Mouse (Mus musculus) megakaryocyte-erythroid progenitor cell, adult 5-6 weeks (primary cell): ENCODE data around the gene Igf1. TPM values are rescaled to one million over a fixed set of nuclear protein-coding genes. Genes with fewer than 3 reads are reported as not detected.

Experiments
- ATAC-seq: replicated peaks from 2 replicates; pipeline ENCODE4 v1.8.0; 2016; ENCODE audit warnings: mild to moderate bottlenecking, inconsistent platforms; ENCODE audit not compliant: severe bottlenecking, poor library complexity, low FRiP score, low TSS enrichment
- total RNA-seq, 2 experiments: library from RNA; stranded (forward) in 1 of 2; stranded (reverse) in 1 of 2; fragments of 200-1000, 215-1000 nt in 1 of 2; fragments of >200 nt in 1 of 2; fragmentation: Nextera tagmentation in 1 of 2; gene quantifications; 2 replicates each; pipeline ENCODE4 v1.2.3; 2014 to 2017

The Igf1 gene
- total RNA-seq, 2 experiments from 2014 or later: not detected

DNA sequence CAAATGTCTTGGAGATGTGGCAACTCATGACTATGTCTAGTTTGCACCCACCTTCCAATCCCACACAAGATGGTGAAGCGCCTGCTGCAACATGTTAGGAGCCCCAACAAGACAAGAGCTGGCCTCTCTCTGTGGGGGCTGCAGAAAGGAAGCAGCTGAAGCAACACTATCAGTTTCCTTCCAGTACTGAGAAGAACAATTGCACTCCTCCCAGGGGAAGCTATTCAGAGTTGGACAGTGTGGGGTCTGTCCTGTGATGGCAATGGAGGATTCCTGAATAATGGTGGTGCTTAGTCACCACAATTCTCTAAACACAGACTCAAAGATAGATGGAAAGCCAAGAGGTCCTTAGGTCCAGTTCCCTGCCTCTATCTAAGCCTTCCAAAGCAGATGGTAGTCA lies 35.2 kb downstream of the Igf1 start:
- ATAC-seq: no peak

DNA sequence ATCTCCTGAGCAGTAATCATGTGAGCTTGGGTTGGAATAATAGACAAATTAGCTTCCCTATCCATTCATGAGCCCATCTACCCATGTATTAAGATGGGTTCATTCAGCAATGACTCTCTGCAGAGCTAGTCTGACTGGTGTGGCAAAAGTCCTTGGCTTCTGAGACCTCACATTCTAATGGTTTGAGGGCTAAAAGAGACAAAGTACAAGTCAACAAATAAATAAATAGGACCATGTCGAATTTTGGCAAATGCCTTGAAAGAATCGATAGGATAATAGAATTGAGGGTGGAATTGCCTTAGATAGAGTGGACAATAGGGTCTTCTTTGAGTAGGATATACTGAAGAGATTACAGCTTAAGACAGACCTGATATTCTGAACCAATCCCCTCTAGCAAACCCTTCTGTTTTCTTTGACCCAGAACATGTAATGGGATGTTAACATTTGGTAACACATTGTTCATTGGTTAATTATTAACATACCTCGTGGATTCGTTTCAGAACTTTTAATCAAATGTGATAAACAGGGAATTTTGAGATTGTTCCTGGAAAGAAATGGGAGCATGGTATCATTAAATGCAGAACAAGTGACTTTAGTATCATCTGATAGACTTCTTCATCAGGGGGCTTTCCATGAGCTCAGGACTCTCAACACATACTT lies 36.5 kb downstream of the Igf1 start:
- ATAC-seq: no peak

DNA sequence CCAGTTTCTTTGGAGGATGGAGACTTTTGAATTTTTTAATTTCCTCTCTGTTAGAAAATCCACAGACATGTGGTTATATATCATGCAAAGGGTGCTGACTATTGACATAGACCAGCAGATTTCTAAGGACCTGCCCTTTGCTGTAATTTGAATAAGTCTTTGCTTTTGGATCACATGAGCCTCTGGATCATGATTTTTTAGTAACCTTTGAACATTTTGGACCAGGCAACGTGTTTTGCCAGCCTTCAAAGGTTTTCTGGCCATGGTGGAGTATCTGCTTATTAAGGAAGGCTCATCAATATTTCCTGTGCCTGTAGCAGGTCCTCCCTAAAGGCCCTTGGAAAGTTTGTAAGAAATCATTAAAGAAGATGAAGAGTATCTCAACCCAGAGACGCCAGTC lies 37.3 kb downstream of the Igf1 start:
- ATAC-seq: no peak

DNA sequence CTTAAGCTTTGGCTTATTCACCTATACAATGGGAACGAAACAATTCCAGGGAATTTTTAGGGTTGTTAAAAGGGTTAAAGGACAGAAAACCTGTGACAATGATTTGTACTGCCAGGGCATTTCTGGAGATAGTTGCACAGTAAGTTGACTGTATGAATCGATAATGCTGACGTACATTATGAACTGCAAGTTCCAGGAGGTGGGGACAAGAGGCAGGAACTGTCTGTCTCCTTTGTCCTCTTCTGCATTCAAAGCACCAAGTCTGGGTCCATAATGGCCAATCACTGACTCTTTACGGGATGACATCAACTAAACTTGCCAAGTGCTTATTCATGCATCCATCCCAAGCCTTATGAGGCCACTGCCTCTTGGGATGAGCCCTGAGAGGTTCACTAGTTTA lies 39.3 kb downstream of the Igf1 start:
- no peak for ATAC-seq

DNA sequence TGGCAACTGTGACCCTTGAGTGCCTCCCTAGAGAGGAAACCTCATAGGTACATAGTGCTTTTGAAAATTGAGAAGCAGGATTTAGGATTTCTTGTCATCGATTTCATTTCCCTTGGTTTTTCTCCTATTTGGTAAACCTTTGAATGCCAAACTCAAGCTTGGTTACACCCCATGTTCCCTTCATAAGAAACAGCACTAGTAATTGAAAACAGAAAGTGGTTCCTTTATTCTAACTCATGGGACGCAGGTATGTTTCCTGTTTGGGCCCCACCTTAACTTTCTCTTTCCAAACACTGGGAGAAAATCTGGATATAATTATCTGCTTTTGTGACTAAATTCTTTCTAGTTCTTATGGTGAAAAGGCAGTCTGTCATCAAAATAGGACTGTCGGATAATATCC lies 40.8 kb downstream of the Igf1 start:
- ATAC-seq: no peak

DNA sequence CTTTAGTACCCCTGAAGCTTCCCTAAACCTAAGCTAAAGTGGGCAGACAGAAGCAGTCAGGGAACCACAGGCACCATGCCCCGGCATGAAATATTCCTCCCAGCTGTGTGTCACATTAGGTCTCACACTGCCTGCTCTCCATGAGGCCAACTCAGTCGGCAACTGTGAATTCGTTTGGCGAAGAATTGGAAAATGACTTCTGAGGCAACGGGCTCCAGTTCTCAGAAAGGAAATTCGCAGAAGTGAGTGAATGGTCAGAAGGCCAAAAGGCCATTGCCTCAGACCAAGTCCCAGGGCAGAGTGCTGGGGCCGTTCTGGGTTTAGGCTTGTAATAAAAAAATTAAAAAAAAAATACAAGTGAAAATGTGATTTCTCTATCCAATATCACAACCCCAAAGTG lies 43.9 kb downstream of the Igf1 start:
- ATAC-seq: no peak

DNA sequence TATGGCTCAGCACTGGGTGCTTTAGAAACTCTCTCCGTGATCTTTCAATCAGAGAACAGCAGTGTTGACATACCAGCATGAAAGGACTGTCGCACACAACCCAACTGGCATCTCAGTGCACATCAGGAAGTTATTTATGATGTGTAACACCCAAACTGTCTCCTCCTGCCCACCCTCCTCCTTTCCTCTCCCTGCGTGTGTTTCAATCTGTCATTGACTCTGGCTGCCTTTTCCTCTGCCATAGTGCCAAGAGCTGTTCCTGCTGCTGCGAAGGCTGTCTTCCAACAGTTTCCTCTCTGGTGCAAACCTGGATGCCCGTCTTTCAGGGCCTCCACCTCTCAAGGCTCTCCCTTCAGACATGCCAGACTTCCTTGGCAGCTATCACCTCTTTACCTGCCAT lies 46.3 kb downstream of the Igf1 start:
- no peak for ATAC-seq

DNA sequence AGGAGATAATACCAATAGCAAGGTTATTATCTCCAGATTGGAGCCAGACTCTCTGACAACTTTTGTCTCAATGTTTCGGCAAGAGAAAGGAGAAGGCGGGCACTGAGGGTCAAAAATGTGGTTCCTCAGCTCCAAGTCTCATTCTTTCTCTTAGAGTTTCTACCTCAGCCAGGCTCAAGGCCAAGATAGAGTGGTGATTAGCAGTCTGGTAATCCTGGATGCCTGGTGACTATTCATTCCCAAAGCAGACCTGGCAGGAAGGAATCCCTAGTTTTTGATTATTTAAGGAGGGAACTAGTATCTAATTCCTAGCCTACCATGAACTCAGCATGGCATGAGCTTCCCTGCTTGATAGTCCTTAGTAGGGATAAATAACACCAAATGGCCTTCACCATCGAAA lies 47.0 kb downstream of the Igf1 start:
- no peak for ATAC-seq

DNA sequence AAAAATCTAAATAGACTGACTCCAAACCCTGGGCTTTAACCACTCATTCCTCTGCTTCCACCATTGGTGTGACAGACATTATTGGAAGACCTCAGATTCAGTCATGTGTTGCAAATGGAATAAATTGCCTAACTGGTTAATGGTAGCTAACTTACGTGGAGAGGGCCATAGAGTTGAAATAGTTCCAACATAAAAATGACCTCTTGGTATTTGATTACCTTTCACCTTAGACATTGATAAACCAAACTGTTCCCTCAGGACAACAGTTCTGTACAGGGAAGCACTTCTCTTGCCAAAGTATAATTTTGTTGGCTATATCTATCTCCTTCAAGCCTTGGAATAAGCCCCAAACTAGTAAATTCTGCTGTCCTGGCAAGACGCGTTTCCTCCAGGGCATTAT lies 48.1 kb downstream of the Igf1 start:
- ATAC-seq: no peak

DNA sequence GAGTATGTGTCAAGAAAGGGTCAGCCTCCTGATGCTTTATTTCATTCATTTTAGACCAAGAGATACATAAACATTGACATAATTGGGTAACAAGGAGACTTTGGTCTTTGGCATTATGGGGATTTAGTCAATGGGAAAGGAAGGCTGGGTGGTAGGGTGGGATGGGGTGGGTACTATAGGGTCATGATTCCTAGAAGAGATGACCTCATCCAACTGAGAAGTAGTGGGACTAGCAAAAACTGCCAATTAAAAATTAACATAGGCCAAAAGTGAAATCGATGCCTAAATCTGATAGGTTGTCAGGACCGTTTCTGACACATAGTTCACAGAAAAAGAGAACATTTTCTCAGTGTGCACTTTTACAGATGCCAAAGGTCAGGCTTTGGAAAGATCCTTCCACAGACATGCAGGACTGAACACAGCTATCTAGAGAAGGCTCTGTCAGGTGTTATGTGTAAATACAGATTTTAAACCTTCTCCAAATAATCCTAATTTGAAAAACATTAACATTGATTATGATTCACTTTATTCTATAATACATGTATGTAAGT lies 48.8 kb downstream of the Igf1 start:
- ATAC-seq: no peak

DNA sequence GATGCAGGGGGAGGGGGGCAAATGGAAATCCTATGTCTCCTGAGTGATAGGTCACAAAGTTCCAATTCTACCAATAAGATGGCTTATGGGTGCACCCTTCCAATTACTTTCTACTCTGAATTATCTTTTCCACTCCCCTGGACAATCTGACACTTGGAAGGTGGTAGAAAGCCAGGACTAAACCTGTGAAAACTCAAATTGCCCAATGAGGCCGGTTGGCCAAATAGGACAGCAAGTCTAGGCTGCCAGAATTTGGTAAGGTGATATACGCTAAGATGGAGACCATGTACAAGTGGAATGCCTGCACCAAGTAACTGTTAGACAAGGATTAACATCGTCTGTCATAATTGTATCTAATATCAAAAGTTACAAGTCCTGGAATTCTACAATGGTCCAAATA lies 55.8 kb downstream of the Igf1 start:
- ATAC-seq: no peak

DNA sequence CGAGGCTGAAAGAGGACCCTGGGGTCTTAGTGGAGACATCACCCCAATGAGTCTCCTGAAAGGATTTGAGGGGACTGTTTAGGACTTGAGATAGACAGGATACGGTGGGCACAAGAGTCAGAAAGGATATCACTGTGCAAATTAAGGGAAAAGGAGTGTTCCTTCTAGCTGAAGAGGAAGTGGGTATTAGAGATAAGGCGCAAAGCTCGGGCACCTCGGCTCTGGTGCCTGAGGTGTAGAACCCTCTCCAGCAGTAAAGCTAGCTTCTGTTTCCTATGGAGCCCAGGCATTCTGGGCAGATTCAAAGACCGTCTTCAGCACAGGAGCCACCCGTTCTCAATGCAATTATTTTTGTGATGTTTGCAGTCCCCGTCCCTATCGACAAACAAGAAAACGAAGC lies 56.9 kb downstream of the Igf1 start:
- no peak for ATAC-seq

DNA sequence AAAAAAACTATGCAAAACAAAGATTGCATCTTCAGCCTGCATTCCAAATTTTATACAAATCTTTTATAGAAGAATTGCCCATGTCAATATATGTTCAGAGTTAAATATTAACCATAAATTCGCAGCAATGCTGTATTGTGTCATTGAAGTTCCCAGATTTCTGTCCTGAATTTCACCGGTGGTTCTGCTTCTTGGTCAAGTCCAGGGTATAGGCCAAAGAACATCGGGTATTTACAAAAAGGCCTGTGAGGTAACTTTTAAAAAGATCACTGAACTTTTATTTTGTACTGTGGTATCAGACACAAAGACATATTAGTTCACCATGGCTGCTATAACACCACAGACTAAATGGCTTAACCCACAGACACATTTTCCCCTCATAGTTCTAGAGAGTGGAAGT lies 57.7 kb downstream of the Igf1 start:
- ATAC-seq: no peak

DNA sequence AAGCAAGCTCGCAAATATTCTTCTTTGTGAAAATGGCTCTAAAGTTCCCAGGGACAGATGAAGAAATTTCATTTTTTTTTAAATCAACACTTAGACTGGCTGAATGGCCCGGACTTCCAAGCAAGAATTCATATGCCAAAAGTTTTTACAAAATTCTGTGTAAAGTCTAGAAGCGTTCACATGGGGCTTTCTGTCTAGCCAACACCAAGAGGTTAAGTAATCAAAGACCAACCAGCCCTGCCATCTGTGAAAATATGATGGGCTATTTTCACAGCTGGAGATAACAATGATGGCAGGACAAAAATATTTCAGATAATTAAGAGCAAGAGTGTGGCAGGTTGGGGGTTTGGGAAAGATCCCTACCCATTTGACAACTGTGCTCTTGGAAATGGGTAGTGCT lies 64.2 kb downstream of the Igf1 start:
- ATAC-seq: no peak

DNA sequence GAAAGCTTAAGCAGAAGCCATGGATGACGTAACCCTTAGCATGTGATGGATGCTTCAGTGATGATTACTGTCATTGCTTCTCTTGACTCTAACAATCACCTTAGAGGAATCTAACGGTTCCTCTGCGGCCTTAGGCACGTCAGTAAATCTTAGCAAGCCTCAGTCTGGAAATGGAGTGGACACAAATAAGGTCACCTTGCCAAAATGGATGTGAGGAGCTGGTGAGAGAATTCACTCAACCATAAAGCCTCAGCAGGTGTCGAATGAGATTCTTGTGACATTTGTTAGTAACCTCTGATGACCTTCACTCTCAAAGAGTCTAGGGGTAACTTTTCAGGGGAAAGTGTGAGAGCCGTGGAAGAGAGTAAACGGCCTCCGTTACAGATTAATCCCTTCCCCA lies 68.5 kb downstream of the Igf1 start:
- ATAC-seq: no peak

DNA sequence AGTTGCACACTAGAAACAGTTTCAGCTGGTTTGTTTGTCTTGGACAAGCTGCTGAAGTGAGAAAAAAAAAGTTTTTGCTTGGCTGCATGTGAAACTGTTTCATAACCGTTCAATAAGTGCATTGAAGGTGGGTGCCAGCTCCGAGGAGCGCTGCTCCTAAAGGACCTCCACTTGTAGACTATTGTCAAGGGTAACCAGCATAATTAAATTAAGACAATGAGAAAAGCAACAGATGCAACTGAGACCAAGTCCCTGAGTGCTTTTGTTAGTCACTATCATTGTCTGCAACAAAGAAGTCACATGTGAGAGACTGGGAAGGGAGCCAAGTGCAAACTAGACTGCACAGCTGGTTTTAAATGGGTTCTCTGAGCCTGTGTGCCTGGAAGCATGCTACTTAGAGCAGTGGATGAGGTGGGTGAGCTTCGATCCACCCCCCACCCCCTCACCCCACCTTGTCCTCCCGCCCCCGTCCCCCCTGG lies 69.1 kb downstream of the Igf1 start:
- ATAC-seq: no peak

DNA sequence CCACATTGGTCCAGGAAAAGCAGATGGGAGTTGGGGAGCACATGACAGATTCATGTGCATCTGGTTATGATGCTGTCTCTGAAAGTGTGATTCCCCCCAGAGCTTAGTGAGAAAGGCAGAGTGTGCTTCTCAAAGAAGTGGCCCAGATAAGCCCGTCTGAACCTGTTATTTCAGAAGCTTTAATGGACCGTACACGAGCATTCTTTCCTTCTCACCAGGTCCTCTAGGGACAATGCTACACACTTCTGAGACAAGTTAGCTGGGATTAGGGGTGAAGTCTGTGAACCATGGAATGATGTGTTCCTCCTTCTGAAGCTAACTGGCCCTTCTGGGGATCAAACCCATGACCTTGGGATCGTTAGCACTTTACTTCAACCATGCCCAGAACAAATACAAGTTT lies 90.1 kb downstream of the Igf1 start:
- ATAC-seq: no peak

DNA sequence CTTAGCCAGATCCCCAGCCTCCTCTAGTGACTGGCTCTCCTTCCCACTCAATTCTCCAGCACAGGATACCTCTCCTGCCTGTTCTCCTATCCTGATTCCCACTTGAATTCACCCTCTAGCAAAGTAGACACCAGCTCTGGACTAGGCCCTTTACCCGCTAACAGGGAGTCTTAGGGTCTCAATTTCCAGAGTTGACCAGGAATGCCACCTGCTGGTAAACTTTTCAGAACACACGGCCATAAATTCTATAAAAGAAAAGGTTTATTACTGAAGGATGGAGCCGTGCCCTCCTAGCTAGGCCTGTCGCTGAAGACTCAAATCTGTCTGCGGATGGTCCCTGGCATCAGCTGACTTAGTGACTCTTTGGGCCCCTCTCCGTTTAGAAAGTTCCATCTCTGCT lies 113.5 kb downstream of the Igf1 start:
- no peak for ATAC-seq

DNA sequence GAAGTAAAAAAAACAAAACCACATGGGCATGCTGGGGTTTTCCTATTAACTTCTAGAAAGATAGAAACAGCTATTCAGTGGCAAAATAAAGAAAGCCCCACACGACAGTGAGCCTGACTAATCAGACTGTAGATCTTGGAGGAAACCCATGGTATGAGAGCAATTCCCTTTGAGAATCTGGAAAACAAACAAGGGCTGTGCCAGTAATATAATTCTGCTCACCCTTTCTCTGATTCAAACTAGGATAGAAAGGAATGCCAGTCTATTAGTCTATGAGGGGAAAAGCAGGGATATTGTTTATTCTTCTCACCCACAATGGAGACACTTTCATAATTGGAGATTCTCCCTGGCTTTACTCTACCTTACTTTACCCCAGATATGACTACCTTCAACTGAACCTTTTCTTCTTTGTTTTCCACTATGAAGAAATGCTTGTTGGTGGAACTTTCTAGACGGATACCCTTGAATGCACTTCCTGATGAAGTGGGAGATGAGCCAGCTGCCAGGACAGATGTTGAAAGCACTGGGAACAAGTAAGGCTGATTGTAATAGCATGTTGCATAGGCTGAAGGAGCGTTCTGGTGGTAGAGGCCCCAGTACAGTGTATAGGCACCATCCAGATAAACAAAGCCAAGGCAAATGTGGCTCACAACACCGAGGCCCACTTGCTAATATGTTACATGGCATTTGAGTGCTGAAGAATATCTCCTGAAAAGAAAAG lies 116.0 kb downstream of the Igf1 start:
- no peak for ATAC-seq

DNA sequence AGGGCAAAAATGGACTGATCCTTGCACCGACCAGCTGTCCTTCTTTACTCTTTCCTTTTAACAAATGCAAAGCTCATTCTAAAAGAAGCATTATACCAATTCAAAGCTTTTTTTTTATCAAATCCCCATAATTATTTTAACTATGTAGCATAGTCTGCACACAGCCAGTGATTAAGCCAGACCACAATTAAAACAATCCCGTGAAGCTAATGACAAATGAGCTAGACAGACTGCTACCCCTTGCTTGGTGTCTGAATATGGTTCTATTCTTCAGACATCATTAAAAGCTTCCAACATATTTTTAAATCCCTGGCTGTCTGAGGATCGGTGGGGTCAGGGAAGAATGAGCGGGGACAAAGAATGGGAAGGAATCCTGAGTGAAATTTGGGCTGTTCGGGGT lies 127.3 kb downstream of the Igf1 start:
- ATAC-seq: no peak

DNA sequence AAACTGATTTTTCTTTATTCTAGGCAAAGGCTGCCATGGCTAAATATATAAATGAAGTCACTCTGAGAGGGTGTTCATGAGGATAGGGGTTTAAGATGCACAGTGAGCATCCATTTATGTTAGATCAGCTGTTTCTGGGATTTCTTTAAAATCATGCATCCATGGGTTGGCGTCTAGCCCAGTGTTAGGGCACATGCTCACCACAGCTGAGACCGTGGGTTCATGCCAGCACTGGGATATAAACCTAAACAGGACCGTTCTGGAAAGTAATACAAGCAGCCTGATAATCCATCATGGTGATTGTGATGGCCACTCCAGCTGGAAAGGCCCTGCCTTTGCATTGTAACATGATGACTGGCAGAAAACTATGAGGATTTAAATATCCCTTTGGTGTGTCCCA lies 128.1 kb downstream of the Igf1 start:
- ATAC-seq: no peak
